Mouse (Mus musculus): ENCODE measurements around the gene Zer1. TPM values are rescaled to one million over a fixed set of nuclear protein-coding genes. Genes with fewer than 3 reads are reported as not detected.
A peak's percentile ranks its signal among the peaks of the same experiment; 100 is the strongest.
"Not testable (repeated sequence)": the region's sequence is repeated elsewhere in the genome, so short reads cannot be mapped to it uniquely, and the experiment has no call there.

Zer1 gene
- polyA plus RNA-seq (2012; rRNA removed) = 58.1 TPM in 2 replicates

GRCm38 (mm10) chr2:30124472-30125274 is at the start of gene Zer1:
Zer1 (minus strand) TSS chr2:30124585.
- peak; percentile 40 for DNase-seq (ENCODE audit: low read depth)

GRCm38 (mm10) chr2:30173541-30174240 is 49.3 kb upstream of the Zer1 start:
- no peak for DNase-seq (ENCODE audit: low read depth)

GRCm38 (mm10) chr2:30171997-30172382 is 47.6 kb upstream of the Zer1 start:
- no peak for DNase-seq (ENCODE audit: low read depth)

GRCm38 (mm10) chr2:30171371-30171996 is 47.1 kb upstream of the Zer1 start, which contains the start of gene Endog:
Endog (plus strand) TSS chr2:30171493.
- DNase-seq (ENCODE audit: low read depth) = no peak

GRCm38 (mm10) chr2:30166677-30167076 is 42.3 kb upstream of the Zer1 start:
- no peak for DNase-seq (ENCODE audit: low read depth)

GRCm38 (mm10) chr2:30164340-30164932 is 40.1 kb upstream of the Zer1 start:
- no peak for DNase-seq (ENCODE audit: low read depth)

GRCm38 (mm10) chr2:30161809-30162208 is 37.4 kb upstream of the Zer1 start:
- no peak for DNase-seq (ENCODE audit: low read depth)

- not testable (repeated sequence) for DNase-seq (ENCODE audit: low read depth)
Measured at GRCm38 (mm10) chr2:30159871-30160270, 35.5 kb upstream of the Zer1 start.

GRCm38 (mm10) chr2:30152616-30153015 is 28.2 kb upstream of the Zer1 start:
- DNase-seq (ENCODE audit: low read depth) = no peak

- no peak for DNase-seq (ENCODE audit: low read depth)
Measured at GRCm38 (mm10) chr2:30151840-30152239, 27.5 kb upstream of the Zer1 start.

- peak; percentile 94 for DNase-seq (ENCODE audit: low read depth)
Measured at GRCm38 (mm10) chr2:30147466-30147865, 23.1 kb upstream of the Zer1 start.

GRCm38 (mm10) chr2:30144436-30144835 is 20.1 kb upstream of the Zer1 start:
- DNase-seq (ENCODE audit: low read depth) = no peak

GRCm38 (mm10) chr2:30140021-30140420 is 15.6 kb upstream of the Zer1 start:
- DNase-seq (ENCODE audit: low read depth) = not testable (repeated sequence)

- DNase-seq (ENCODE audit: low read depth) = no peak
Measured at GRCm38 (mm10) chr2:30136458-30136857, 12.1 kb upstream of the Zer1 start.

- DNase-seq (ENCODE audit: low read depth) = no peak
Measured at GRCm38 (mm10) chr2:30134928-30135620, 10.7 kb upstream of the Zer1 start.

GRCm38 (mm10) chr2:30134378-30134711 is 10.0 kb upstream of the Zer1 start:
- DNase-seq (ENCODE audit: low read depth) = no peak

- peak; percentile 55 for DNase-seq (ENCODE audit: low read depth)
Measured at GRCm38 (mm10) chr2:30133613-30134377, 9.4 kb upstream of the Zer1 start, which contains the start of gene Tbc1d13. Tbc1d13 (plus strand) TSS chr2:30133746.

- peak; percentile 88 for DNase-seq (ENCODE audit: low read depth)
Measured at GRCm38 (mm10) chr2:30132801-30133612, 8.6 kb upstream of the Zer1 start.

GRCm38 (mm10) chr2:30131240-30131639 is 6.9 kb upstream of the Zer1 start:
- DNase-seq (ENCODE audit: low read depth) = not testable (repeated sequence)

- DNase-seq (ENCODE audit: low read depth) = no peak
Measured at GRCm38 (mm10) chr2:30130156-30130555, 5.8 kb upstream of the Zer1 start.

Measured in gonadal fat pad, adult 2 months (tissue).